23 mouse cellular contexts compared by ENCODE assay signal in genomic region chr6:93194741-93195140, GRCm38 (mm10).
"Had no signal": no experiment of that assay in that cellular context is flagged by ENCODE, and none has a peak within 500 bp of the region (broad histone marks: within the 10 kb centered on the region; RNA-seq: fewer than 3 reads in every experiment).

No protein-coding gene starts in this region.

- H3K9me3 ChIP-seq: heart, embryonic 10.5 days; heart, embryonic 12.5 days; hindbrain, embryonic 10.5 days; hindbrain, embryonic 12.5 days; intestine, embryonic 15.5 days; limb, embryonic 10.5 days; limb, embryonic 12.5 days; liver, embryonic 13.5 days had no signal

- H3K9ac ChIP-seq: heart, embryonic 12.5 days; hindbrain, embryonic 12.5 days; hindbrain, embryonic 14.5 days; intestine, embryonic 15.5 days; limb, embryonic 12.5 days; liver, embryonic 13.5 days had no signal

- H3K4me3 ChIP-seq: gastrocnemius, adult 2 months; heart, embryonic 10.5 days; heart, embryonic 12.5 days; hindbrain, embryonic 10.5 days; hindbrain, embryonic 12.5 days; intestine, embryonic 15.5 days; layer of hippocampus, adult 2 months; left cerebral cortex, adult 2 months; limb, embryonic 10.5 days; limb, embryonic 12.5 days; liver, embryonic 13.5 days had no signal

- H3K27ac ChIP-seq: gastrocnemius, adult 2 months; heart, embryonic 10.5 days; hindbrain, embryonic 10.5 days; hindbrain, embryonic 12.5 days; hindbrain, embryonic 14.5 days; intestine, embryonic 15.5 days; layer of hippocampus, adult 2 months; left cerebral cortex, adult 2 months; limb, embryonic 10.5 days; limb, embryonic 12.5 days; liver, embryonic 13.5 days had no signal

- ATAC-seq: forebrain, embryonic 16.5 days; hindbrain, embryonic 16.5 days; inflammation-experienced regulatory T-cells, adult 6 months; intestine, embryonic 15.5 days; intestine, postnatal 0 days had no signal

- H3K36me3 ChIP-seq: heart, embryonic 10.5 days; heart, embryonic 12.5 days; hindbrain, embryonic 10.5 days; hindbrain, embryonic 12.5 days; intestine, embryonic 15.5 days; limb, embryonic 10.5 days; limb, embryonic 12.5 days; liver, embryonic 13.5 days had no signal

- H3K27me3 ChIP-seq: heart, embryonic 12.5 days; hindbrain, embryonic 12.5 days; intestine, embryonic 15.5 days; limb, embryonic 12.5 days; liver, embryonic 13.5 days had no signal

- DNase-seq: gastrocnemius, adult 2 months; gastrocnemius, postnatal 10 days; gastrocnemius, postnatal 25 days; heart, postnatal 10 days; heart, postnatal 4 days; kidney, adult 9 months; liver; liver, embryonic 13.5 days had no signal

- H3K4me2 ChIP-seq: heart, embryonic 12.5 days; hindbrain, embryonic 12.5 days; hindbrain, embryonic 14.5 days; intestine, embryonic 15.5 days; limb, embryonic 12.5 days; liver, embryonic 11.5 days; liver, embryonic 13.5 days had no signal

- H3K4me1 ChIP-seq: hindbrain, embryonic 10.5 days; hindbrain, embryonic 12.5 days; intestine, embryonic 15.5 days; liver, embryonic 13.5 days had no signal
